Mouse (Mus musculus): ENCODE data around the gene Gm13420.
A peak's percentile ranks its signal among the peaks of the same experiment; 100 is the strongest.

Gene Gm13420

GRCm38 (mm10) chr2:29752397-29752796, 912 bp upstream of the Gm13420 start:
- no peak for DNase-seq (ENCODE audit: low read depth, low spot score)
- Histone ChIP-seq H3K27me3 (ENCODE audit: control insufficient read depth, insufficient read depth, low read length, poor library complexity, severe bottlenecking) (peaks cover 2% of the 10 kb centered on the region), H3K36me3 (ENCODE audit: control insufficient read depth, insufficient read depth, low read length, poor library complexity, severe bottlenecking) (no peaks in the 10 kb centered on the region)

GRCm38 (mm10) chr2:29748499-29748898, 3.0 kb downstream of the Gm13420 start:
- H3K36me3 ChIP-seq (ENCODE audit: control insufficient read depth, insufficient read depth, low read length, poor library complexity, severe bottlenecking) = no peaks in the 10 kb centered on the region
- peaks cover 2% of the 10 kb centered on the region for H3K27me3 ChIP-seq (ENCODE audit: control insufficient read depth, insufficient read depth, low read length, poor library complexity, severe bottlenecking)
- no peak for DNase-seq (ENCODE audit: low read depth, low spot score)

GRCm38 (mm10) chr2:29747852-29748251, 3.6 kb downstream of the Gm13420 start:
- DNase-seq (ENCODE audit: low read depth, low spot score) = peak; percentile 54
- Histone ChIP-seq H3K36me3 (ENCODE audit: control insufficient read depth, insufficient read depth, low read length, poor library complexity, severe bottlenecking) (no peaks in the 10 kb centered on the region), H3K27me3 (ENCODE audit: control insufficient read depth, insufficient read depth, low read length, poor library complexity, severe bottlenecking) (peaks cover 2% of the 10 kb centered on the region)

- Histone ChIP-seq H3K36me3 (ENCODE audit: control insufficient read depth, insufficient read depth, low read length, poor library complexity, severe bottlenecking) (no peaks in the 10 kb centered on the region), H3K27me3 (ENCODE audit: control insufficient read depth, insufficient read depth, low read length, poor library complexity, severe bottlenecking) (peaks cover 2% of the 10 kb centered on the region)
- DNase-seq (ENCODE audit: low read depth, low spot score) = no peak
These were observed 4.2 kb downstream of the Gm13420 start for GRCm38 (mm10) chr2:29747188-29747782.

- no peak for DNase-seq (ENCODE audit: low read depth, low spot score)
- no peaks in the 10 kb centered on the region; the same call in 1 of the 2 replicates for H3K36me3 ChIP-seq (ENCODE audit: control insufficient read depth, insufficient read depth, low read length, poor library complexity, severe bottlenecking)
- no peaks in the 10 kb centered on the region for H3K27me3 ChIP-seq (ENCODE audit: control insufficient read depth, insufficient read depth, low read length, poor library complexity, severe bottlenecking)
These were observed 7.2 kb downstream of the Gm13420 start for GRCm38 (mm10) chr2:29744256-29744655.

- Histone ChIP-seq H3K36me3 (ENCODE audit: control insufficient read depth, insufficient read depth, low read length, poor library complexity, severe bottlenecking) (peaks cover 2% of the 10 kb centered on the region), H3K27me3 (ENCODE audit: control insufficient read depth, insufficient read depth, low read length, poor library complexity, severe bottlenecking) (no peaks in the 10 kb centered on the region)
- no peak for DNase-seq (ENCODE audit: low read depth, low spot score)
These were observed 10.3 kb downstream of the Gm13420 start for GRCm38 (mm10) chr2:29741207-29741606.

GRCm38 (mm10) chr2:29739368-29739767, 12.1 kb downstream of the Gm13420 start:
- peaks cover 10% of the 10 kb centered on the region for H3K36me3 ChIP-seq (ENCODE audit: control insufficient read depth, insufficient read depth, low read length, poor library complexity, severe bottlenecking)
- DNase-seq (ENCODE audit: low read depth, low spot score) = peak; percentile 77
- no peaks in the 10 kb centered on the region for H3K27me3 ChIP-seq (ENCODE audit: control insufficient read depth, insufficient read depth, low read length, poor library complexity, severe bottlenecking)

GRCm38 (mm10) chr2:29738799-29739198, 12.7 kb downstream of the Gm13420 start:
- H3K36me3 ChIP-seq (ENCODE audit: control insufficient read depth, insufficient read depth, low read length, poor library complexity, severe bottlenecking) = peaks cover 10% of the 10 kb centered on the region
- DNase-seq (ENCODE audit: low read depth, low spot score) = no peak
- H3K27me3 ChIP-seq (ENCODE audit: control insufficient read depth, insufficient read depth, low read length, poor library complexity, severe bottlenecking) = no peaks in the 10 kb centered on the region

GRCm38 (mm10) chr2:29737209-29737925, 14.1 kb downstream of the Gm13420 start:
- H3K36me3 ChIP-seq (ENCODE audit: control insufficient read depth, insufficient read depth, low read length, poor library complexity, severe bottlenecking) = peaks cover 10% of the 10 kb centered on the region
- no peak for DNase-seq (ENCODE audit: low read depth, low spot score)
- H3K27me3 ChIP-seq (ENCODE audit: control insufficient read depth, insufficient read depth, low read length, poor library complexity, severe bottlenecking) = no peaks in the 10 kb centered on the region

GRCm38 (mm10) chr2:29735708-29736107, 15.8 kb downstream of the Gm13420 start:
- Histone ChIP-seq H3K27me3 (ENCODE audit: control insufficient read depth, insufficient read depth, low read length, poor library complexity, severe bottlenecking) (no peaks in the 10 kb centered on the region), H3K36me3 (ENCODE audit: control insufficient read depth, insufficient read depth, low read length, poor library complexity, severe bottlenecking) (peaks cover 12% of the 10 kb centered on the region)
- DNase-seq (ENCODE audit: low read depth, low spot score) = no peak

GRCm38 (mm10) chr2:29733348-29733747, 18.1 kb downstream of the Gm13420 start:
- no peak for DNase-seq (ENCODE audit: low read depth, low spot score)
- peaks cover 14% of the 10 kb centered on the region for H3K36me3 ChIP-seq (ENCODE audit: control insufficient read depth, insufficient read depth, low read length, poor library complexity, severe bottlenecking)
- no peaks in the 10 kb centered on the region for H3K27me3 ChIP-seq (ENCODE audit: control insufficient read depth, insufficient read depth, low read length, poor library complexity, severe bottlenecking)

- no peak for DNase-seq (ENCODE audit: low read depth, low spot score)
- Histone ChIP-seq H3K36me3 (ENCODE audit: control insufficient read depth, insufficient read depth, low read length, poor library complexity, severe bottlenecking) (peaks cover 15% of the 10 kb centered on the region), H3K27me3 (ENCODE audit: control insufficient read depth, insufficient read depth, low read length, poor library complexity, severe bottlenecking) (no peaks in the 10 kb centered on the region)
These were observed 18.9 kb downstream of the Gm13420 start for GRCm38 (mm10) chr2:29732559-29732958.

GRCm38 (mm10) chr2:29731545-29731944, 19.9 kb downstream of the Gm13420 start:
- Histone ChIP-seq H3K27me3 (ENCODE audit: control insufficient read depth, insufficient read depth, low read length, poor library complexity, severe bottlenecking) (no peaks in the 10 kb centered on the region), H3K36me3 (ENCODE audit: control insufficient read depth, insufficient read depth, low read length, poor library complexity, severe bottlenecking) (peaks cover 17% of the 10 kb centered on the region)
- peak; percentile 71 for DNase-seq (ENCODE audit: low read depth, low spot score)

- Histone ChIP-seq H3K27me3 (ENCODE audit: control insufficient read depth, insufficient read depth, low read length, poor library complexity, severe bottlenecking) (no peaks in the 10 kb centered on the region), H3K36me3 (ENCODE audit: control insufficient read depth, insufficient read depth, low read length, poor library complexity, severe bottlenecking) (peaks cover 16% of the 10 kb centered on the region)
- DNase-seq (ENCODE audit: low read depth, low spot score) = no peak
These were observed 22.0 kb downstream of the Gm13420 start for GRCm38 (mm10) chr2:29729500-29729899.

GRCm38 (mm10) chr2:29724664-29725365, 26.7 kb downstream of the Gm13420 start:
- Histone ChIP-seq H3K36me3 (ENCODE audit: control insufficient read depth, insufficient read depth, low read length, poor library complexity, severe bottlenecking) (peaks cover 17% of the 10 kb centered on the region), H3K27me3 (ENCODE audit: control insufficient read depth, insufficient read depth, low read length, poor library complexity, severe bottlenecking) (no peaks in the 10 kb centered on the region)
- DNase-seq (ENCODE audit: low read depth, low spot score) = no peak
